Mouse (Mus musculus): ENCODE data around the gene Trio. TPM values are rescaled to one million over a fixed set of nuclear protein-coding genes. Genes with fewer than 3 reads are reported as not detected.
A peak's percentile ranks its signal among the peaks of the same experiment; 100 is the strongest.

Trio gene
- polyA plus RNA-seq, 1 experiment from 2014 or later, result 36.2 TPM

- no peak overlapping the region for H3K4me2 ChIP-seq
- no peaks in the 10 kb centered on the region for H3K9me3 ChIP-seq
- 43% methylated on average over 8 of the region's 8 CpGs for WGBS
- no peak overlapping the region for H3K4me3 ChIP-seq
- no peak overlapping the region for H3K27ac ChIP-seq (replicated peaks)
- no peaks in the 10 kb centered on the region for H3K27me3 ChIP-seq
- no peak for ATAC-seq (ENCODE audit: low FRiP score, low read depth)
- no peak overlapping the region for H3K9ac ChIP-seq
- H3K36me3 ChIP-seq, result no peaks in the 10 kb centered on the region
- peaks cover 64% of the 10 kb centered on the region for H3K4me1 ChIP-seq (replicated peaks)
Measured at GRCm38 (mm10) chr15:27925865-27926264, 99.8 kb downstream of the Trio start.

- no peak for ATAC-seq (ENCODE audit: low FRiP score, low read depth)
- Histone ChIP-seq H3K4me3 (no peak overlapping the region), H3K4me1 (replicated peaks) (peaks cover 63% of the 10 kb centered on the region), H3K9me3 (no peaks in the 10 kb centered on the region), H3K27me3 (no peaks in the 10 kb centered on the region), H3K36me3 (no peaks in the 10 kb centered on the region), H3K9ac (no peak overlapping the region), H3K27ac (replicated peaks) (no peak overlapping the region), H3K4me2 (peak overlapping the region; percentile 59; the same call in 1 of the 2 replicates)
- WGBS, result 21% methylated on average over 15 of the region's 15 CpGs
Measured at GRCm38 (mm10) chr15:27925004-27925635, 100.5 kb downstream of the Trio start.

- 15% methylated on average over 5 of the region's 5 CpGs for WGBS
- H3K9me3 ChIP-seq, result no peaks in the 10 kb centered on the region
- peak overlapping the region; percentile 35 for H3K4me3 ChIP-seq
- peaks cover 72% of the 10 kb centered on the region for H3K4me1 ChIP-seq (replicated peaks)
- H3K27ac ChIP-seq (replicated peaks), result peak overlapping the region; percentile 85
- ATAC-seq (ENCODE audit: low FRiP score, low read depth), result peak; percentile 24; the same call in 1 of the 2 replicates
- H3K9ac ChIP-seq, result peak overlapping the region; percentile 43
- no peaks in the 10 kb centered on the region for H3K27me3 ChIP-seq
- no peaks in the 10 kb centered on the region for H3K36me3 ChIP-seq
- H3K4me2 ChIP-seq, result peak overlapping the region; percentile 59
Measured at GRCm38 (mm10) chr15:27923987-27924341, 101.7 kb downstream of the Trio start.

- peak overlapping the region; percentile 59 for H3K4me2 ChIP-seq
- H3K36me3 ChIP-seq, result no peaks in the 10 kb centered on the region
- H3K4me1 ChIP-seq (replicated peaks), result peaks cover 72% of the 10 kb centered on the region
- peak; percentile 92 for ATAC-seq (ENCODE audit: low FRiP score, low read depth)
- H3K27me3 ChIP-seq, result no peaks in the 10 kb centered on the region
- H3K27ac ChIP-seq (replicated peaks), result peak overlapping the region; percentile 85
- H3K9ac ChIP-seq, result peak overlapping the region; percentile 43
- 7% methylated on average over 21 of the region's 21 CpGs for WGBS
- peak overlapping the region; percentile 35 for H3K4me3 ChIP-seq
- H3K9me3 ChIP-seq, result no peaks in the 10 kb centered on the region
Measured at GRCm38 (mm10) chr15:27923280-27923986, 102.2 kb downstream of the Trio start.

GRCm38 (mm10) chr15:27920751-27921150 is 104.9 kb downstream of the Trio start:
- Histone ChIP-seq H3K9me3 (no peaks in the 10 kb centered on the region), H3K4me2 (no peak overlapping the region), H3K36me3 (no peaks in the 10 kb centered on the region), H3K4me1 (replicated peaks) (peaks cover 60% of the 10 kb centered on the region), H3K27ac (replicated peaks) (no peak overlapping the region), H3K9ac (no peak overlapping the region), H3K4me3 (no peak overlapping the region), H3K27me3 (no peaks in the 10 kb centered on the region)
- ATAC-seq (ENCODE audit: low FRiP score, low read depth), result no peak
- WGBS, result 57% methylated on average over 3 of the region's 3 CpGs

GRCm38 (mm10) chr15:27919540-27919939 is 106.1 kb downstream of the Trio start:
- no peak overlapping the region for H3K4me3 ChIP-seq
- H3K27me3 ChIP-seq, result no peaks in the 10 kb centered on the region
- ATAC-seq (ENCODE audit: low FRiP score, low read depth), result peak; percentile 71
- peaks cover 48% of the 10 kb centered on the region for H3K4me1 ChIP-seq (replicated peaks)
- no peaks in the 10 kb centered on the region for H3K36me3 ChIP-seq
- H3K27ac ChIP-seq (replicated peaks), result peak overlapping the region; percentile 7; the same call in 1 of the 2 replicates
- no peak overlapping the region for H3K9ac ChIP-seq
- H3K4me2 ChIP-seq, result no peak overlapping the region
- 15% methylated on average over 5 of the region's 5 CpGs for WGBS
- H3K9me3 ChIP-seq, result no peaks in the 10 kb centered on the region

- Histone ChIP-seq H3K9ac (no peak overlapping the region), H3K27ac (replicated peaks) (no peak overlapping the region; the same call in 1 of the 2 replicates)
Measured at GRCm38 (mm10) chr15:27918798-27919197, 106.8 kb downstream of the Trio start.

GRCm38 (mm10) chr15:27916204-27916603 is 109.4 kb downstream of the Trio start:
- H3K4me3 ChIP-seq, result no peak overlapping the region
- peaks cover 22% of the 10 kb centered on the region for H3K4me1 ChIP-seq (replicated peaks)
- no peaks in the 10 kb centered on the region for H3K9me3 ChIP-seq
- H3K4me2 ChIP-seq, result no peak overlapping the region
- 64% methylated on average over 4 of the region's 4 CpGs for WGBS
- H3K36me3 ChIP-seq, result no peaks in the 10 kb centered on the region
- H3K27me3 ChIP-seq, result no peaks in the 10 kb centered on the region
- no peak overlapping the region for H3K9ac ChIP-seq
- no peak overlapping the region for H3K27ac ChIP-seq (replicated peaks)
- no peak for ATAC-seq (ENCODE audit: low FRiP score, low read depth)

More at GRCm38 (mm10) chr15:27918798-27919197, 106.8 kb downstream of the Trio start:
- no peaks in the 10 kb centered on the region for H3K9me3 ChIP-seq
- 77% methylated on average over 9 of the region's 9 CpGs for WGBS
- peaks cover 42% of the 10 kb centered on the region for H3K4me1 ChIP-seq (replicated peaks)
- H3K36me3 ChIP-seq, result no peaks in the 10 kb centered on the region
- H3K27me3 ChIP-seq, result no peaks in the 10 kb centered on the region
- H3K4me3 ChIP-seq, result no peak overlapping the region
- no peak for ATAC-seq (ENCODE audit: low FRiP score, low read depth)
- no peak overlapping the region for H3K4me2 ChIP-seq

- no peak overlapping the region for H3K4me3 ChIP-seq
- no peaks in the 10 kb centered on the region for H3K27me3 ChIP-seq
- H3K27ac ChIP-seq (replicated peaks), result no peak overlapping the region
- no peak overlapping the region for H3K4me2 ChIP-seq
- 81% methylated on average over 3 of the region's 3 CpGs for WGBS
- no peak overlapping the region for H3K9ac ChIP-seq
- no peaks in the 10 kb centered on the region for H3K36me3 ChIP-seq
- no peak for ATAC-seq (ENCODE audit: low FRiP score, low read depth)
- 0 out of 2 replicates have a peak, but pooled peaks cover 3% of the 10 kb centered on the region for H3K4me1 ChIP-seq (replicated peaks)
- H3K9me3 ChIP-seq, result no peaks in the 10 kb centered on the region
Measured at GRCm38 (mm10) chr15:27913013-27913412, 112.6 kb downstream of the Trio start.

GRCm38 (mm10) chr15:27911196-27911595 is 114.5 kb downstream of the Trio start:
- 93% methylated on average over 9 of the region's 9 CpGs for WGBS
- ATAC-seq (ENCODE audit: low FRiP score, low read depth), result no peak
- Histone ChIP-seq H3K4me2 (no peak overlapping the region), H3K36me3 (no peaks in the 10 kb centered on the region), H3K4me3 (no peak overlapping the region), H3K9ac (no peak overlapping the region), H3K27ac (replicated peaks) (no peak overlapping the region), H3K9me3 (no peaks in the 10 kb centered on the region), H3K27me3 (no peaks in the 10 kb centered on the region), H3K4me1 (replicated peaks) (peaks cover 17% of the 10 kb centered on the region)

GRCm38 (mm10) chr15:27910179-27910578 is 115.5 kb downstream of the Trio start:
- Histone ChIP-seq H3K4me3 (no peak overlapping the region), H3K4me1 (replicated peaks) (peaks cover 25% of the 10 kb centered on the region), H3K27me3 (no peaks in the 10 kb centered on the region), H3K9ac (no peak overlapping the region), H3K27ac (replicated peaks) (no peak overlapping the region), H3K4me2 (no peak overlapping the region), H3K9me3 (no peaks in the 10 kb centered on the region), H3K36me3 (no peaks in the 10 kb centered on the region)
- WGBS, result 78% methylated on average over 7 of the region's 7 CpGs
- ATAC-seq (ENCODE audit: low FRiP score, low read depth), result no peak

GRCm38 (mm10) chr15:27907649-27908048 is 118.0 kb downstream of the Trio start:
- H3K27ac ChIP-seq (replicated peaks), result 0 out of 2 replicates have a peak overlapping the region, but pooled peaks have one; percentile 32
- WGBS, result 48% methylated on average over 5 of the region's 5 CpGs
- no peak for ATAC-seq (ENCODE audit: low FRiP score, low read depth)
- no peak overlapping the region for H3K4me2 ChIP-seq
- no peaks in the 10 kb centered on the region for H3K36me3 ChIP-seq
- H3K27me3 ChIP-seq, result no peaks in the 10 kb centered on the region
- H3K9me3 ChIP-seq, result no peaks in the 10 kb centered on the region
- H3K4me3 ChIP-seq, result no peak overlapping the region
- peaks cover 27% of the 10 kb centered on the region for H3K4me1 ChIP-seq (replicated peaks)
- no peak overlapping the region for H3K9ac ChIP-seq

All from hindbrain, embryonic 15.5 days (tissue).